Mouse (Mus musculus) regulatory T cell (primary cell): Measurements from ENCODE around the gene Zdhhc4.

Experiments used
- in situ Hi-C: fragments of 300-600 bp; cut with MboI, MseI; formaldehyde crosslinking; loops from one replicate; pipeline ENCODE4 v1.15.1; 2025; ENCODE audit warnings: high pct_unique_total_duplicates

Gene Zdhhc4

DNA sequence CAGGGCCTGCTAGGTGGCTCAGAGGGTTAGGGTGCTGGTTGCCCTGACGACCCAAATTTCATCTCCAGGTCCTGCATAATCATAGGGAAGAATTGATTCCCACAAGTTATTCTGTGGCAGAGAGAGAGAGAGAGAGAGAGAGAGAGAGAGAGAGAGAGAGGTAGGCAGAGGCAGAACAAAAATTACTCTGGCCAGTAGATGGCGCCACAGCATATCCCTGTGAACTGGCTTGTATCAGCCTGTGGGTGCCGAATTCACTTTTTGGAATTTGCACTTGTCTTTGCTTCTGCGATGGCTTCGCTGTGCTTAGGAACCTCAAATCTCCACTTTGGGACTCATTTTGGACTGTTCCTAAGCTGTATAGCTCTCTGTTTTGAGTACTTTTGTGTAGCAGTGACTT lies 4.8 kb upstream of the Zdhhc4 start:
- in situ Hi-C loops = no loop called here

DNA sequence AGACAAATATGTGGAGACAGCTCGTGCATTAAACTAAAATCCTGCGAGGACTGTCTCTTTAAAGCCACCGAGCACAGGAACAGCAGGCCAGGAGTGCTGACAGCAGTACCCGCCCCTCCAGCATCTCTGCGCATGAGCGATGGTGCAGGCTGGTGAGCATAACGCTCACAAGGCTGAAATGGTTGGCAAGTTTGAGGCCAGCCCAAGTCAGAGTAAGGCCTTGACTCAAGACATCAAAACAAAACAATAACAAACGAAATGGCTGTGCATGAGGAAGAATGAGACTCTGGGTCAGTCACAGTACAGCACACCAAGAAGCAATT lies 11.8 kb downstream of the Zdhhc4 start:
- in situ Hi-C loops = no loop called here

- in situ Hi-C loops = no loop called here
Measured at GRCm38 (mm10) chr5:143316605-143317287, 12.3 kb downstream of the Zdhhc4 start.

GRCm38 (mm10) chr5:143315514-143315888 lies 13.6 kb downstream of the Zdhhc4 start:
- in situ Hi-C loops = no loop called here

DNA sequence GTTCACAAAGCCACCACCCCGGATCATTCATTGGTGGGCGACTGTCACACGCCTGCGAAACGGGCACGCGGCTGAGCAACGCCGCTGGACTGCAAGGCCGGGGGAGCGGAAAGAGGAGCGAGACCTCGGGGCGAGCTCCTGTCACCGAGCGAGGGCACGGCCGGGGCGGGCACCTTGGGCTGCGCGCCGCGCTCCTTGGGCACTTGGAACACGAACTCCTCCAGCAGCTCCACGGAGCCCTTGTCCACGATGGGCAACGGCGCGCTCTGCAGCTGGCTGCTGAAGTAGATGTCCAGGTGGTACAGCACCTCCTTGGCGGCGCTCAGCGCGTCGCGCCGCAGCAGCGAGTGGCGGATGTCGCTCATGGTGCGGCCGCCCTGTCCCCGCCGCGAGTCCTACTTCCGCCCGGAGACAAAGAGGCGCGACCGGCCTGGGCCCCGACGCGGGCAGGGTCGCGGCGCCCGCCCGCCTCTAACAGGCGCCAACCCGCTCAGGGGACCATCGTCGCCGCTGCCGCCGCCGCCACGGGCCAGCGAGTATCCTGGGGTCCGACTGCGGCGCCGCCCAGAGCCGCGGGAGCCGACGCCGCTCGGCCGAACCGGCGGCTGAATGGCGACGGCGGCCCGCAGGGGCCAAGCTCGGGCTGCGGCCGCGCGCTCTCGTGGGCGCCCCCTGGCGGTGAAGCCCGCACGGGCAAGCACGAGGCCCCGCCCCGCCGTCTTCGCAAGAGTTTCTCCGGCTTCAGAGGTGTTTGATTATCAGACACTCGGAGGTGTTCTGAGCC lies 14.1 kb downstream of the Zdhhc4 start, which contains the start of gene E130309D02Rik:
E130309D02Rik (minus strand) TSS at position 631 of the 784 bp plus-strand sequence.
- in situ Hi-C loops = no loop called here

- in situ Hi-C loops = no loop called here
Measured at GRCm38 (mm10) chr5:143314183-143314729, 14.8 kb downstream of the Zdhhc4 start.

DNA sequence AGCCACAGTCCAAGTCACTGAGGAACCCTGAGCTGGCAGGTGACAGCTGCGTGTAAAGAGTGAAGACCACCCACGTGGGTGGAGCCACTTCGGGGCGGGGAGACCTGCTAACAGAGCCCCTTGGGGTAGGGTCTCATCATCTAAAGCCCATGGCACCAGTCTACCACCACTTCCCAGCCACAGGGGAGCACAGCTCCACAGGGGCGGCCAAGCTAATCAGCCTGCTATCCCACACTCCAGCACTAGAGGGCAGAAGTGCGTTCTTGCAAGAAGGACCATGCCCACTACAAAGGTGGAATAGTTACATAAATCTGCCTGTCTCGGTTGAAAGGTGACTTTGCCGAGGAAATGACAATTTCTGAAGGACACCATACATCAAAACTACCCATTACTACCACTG lies 17.2 kb downstream of the Zdhhc4 start:
- in situ Hi-C loops = no loop called here

DNA sequence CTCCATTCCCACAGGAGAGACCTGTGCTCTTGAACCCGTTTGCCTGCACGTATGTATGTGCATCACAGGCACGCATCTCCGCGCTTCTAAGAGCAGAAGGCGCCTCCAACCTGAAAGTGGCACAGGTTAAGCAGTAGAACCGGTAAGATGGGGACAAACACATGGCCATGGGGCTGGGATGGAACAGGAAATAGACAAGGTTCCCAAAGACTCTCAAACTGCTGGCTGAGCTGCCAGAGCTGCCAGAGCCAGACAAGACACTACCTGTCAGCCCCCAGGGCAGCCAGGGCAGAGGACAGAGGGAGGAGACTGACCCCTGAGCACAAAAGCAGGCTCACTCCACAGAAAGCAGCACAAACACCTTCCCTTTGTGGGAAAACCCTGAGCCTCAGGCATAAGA lies 19.1 kb downstream of the Zdhhc4 start:
- in situ Hi-C loops = no loop called here

DNA sequence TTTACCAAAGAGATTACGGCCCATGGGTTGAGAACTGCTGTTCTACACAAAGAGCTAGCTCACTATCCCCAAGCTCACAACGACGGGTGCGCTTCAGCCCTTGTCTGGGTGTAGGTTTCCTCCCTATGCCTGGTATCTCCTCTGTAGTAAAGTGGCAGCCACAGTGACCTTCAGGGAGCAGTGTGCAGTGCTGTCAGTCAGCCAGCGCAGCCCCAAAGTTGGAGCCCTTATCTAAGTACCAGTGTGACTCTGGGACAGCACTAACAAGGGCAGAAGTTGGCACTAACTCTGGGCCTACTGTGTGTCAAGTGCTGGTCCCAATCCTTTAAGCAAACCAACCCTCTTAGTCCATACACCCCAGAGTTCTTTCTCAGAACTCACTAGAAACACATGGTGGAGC lies 20.2 kb downstream of the Zdhhc4 start:
- in situ Hi-C loops = no loop called here

DNA sequence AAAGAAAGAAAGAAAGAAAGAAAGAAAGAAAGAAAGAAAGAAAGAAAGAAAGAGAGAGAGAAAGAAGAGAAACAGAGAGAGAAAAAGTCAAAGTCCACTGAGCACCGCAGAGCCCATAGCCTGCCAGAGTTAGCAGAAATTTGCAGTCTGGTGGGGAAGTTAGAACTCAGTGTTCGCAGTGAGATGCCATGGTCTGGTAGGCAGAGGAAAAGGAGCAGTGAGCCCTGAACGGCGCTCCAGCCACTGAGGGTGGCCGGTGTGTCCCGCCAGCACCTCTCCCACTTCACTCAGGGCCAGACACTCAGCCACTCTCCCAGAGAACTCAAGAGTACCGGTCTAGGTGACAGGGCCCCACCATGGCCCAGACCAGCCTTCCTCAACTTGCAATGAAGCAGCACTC lies 24.8 kb downstream of the Zdhhc4 start:
- in situ Hi-C loops = no loop called here

DNA sequence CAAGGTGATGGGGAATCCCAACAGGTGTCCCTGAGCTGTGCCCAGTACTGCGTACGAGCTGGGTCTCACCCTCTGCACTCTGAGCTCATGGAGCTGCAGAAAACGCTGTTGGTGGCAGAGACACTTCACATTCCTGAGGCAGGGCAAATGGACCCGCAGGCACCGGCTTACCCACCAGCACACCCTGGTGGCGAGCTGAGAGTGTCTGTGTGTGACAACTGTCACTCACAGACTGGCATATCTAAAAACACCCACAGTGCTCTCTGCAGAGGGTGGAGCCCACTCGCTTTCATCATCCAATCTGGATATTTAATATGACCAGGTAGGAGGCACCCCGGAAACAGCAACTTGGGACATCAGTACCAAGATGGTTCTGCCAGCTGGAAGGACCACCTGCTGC lies 27.8 kb downstream of the Zdhhc4 start:
- in situ Hi-C loops = no loop called here

GRCm38 (mm10) chr5:143299686-143300085 lies 29.4 kb downstream of the Zdhhc4 start:
- in situ Hi-C loops = loop anchor here (10.0 kb wide), 1 partner anchor 125 kb away; no protein-coding TSS in a partner anchor

- in situ Hi-C loops = loop anchor here (10.0 kb wide), 1 partner anchor 124 kb away; no protein-coding TSS in a partner anchor
Measured at GRCm38 (mm10) chr5:143298391-143298790, 30.7 kb downstream of the Zdhhc4 start.

DNA sequence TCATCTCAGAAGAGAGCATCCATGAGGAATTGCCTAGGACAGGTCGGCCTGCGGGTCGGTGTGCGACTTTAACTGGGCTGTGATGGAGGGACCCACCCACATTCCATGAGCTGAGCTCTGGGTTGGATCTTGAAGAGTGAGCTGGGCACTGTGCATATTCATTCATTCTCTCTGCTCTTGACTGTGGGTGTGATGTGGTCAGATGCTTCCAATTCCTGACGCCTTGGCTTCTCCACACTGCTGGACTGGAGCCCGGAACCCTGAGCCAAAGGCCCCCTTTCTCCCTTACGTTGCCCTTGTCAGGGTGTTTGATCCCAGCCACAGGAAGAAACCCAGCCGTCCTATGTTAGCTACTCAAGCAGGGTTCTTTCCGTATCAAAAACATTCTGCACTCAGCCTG lies 31.1 kb downstream of the Zdhhc4 start:
- in situ Hi-C loops = loop anchor here (10.0 kb wide), 1 partner anchor 123 kb away; no protein-coding TSS in a partner anchor

GRCm38 (mm10) chr5:143295330-143295729 lies 33.7 kb downstream of the Zdhhc4 start:
- in situ Hi-C loops = loop anchor here (10.0 kb wide), 1 partner anchor 121 kb away; no protein-coding TSS in a partner anchor

DNA sequence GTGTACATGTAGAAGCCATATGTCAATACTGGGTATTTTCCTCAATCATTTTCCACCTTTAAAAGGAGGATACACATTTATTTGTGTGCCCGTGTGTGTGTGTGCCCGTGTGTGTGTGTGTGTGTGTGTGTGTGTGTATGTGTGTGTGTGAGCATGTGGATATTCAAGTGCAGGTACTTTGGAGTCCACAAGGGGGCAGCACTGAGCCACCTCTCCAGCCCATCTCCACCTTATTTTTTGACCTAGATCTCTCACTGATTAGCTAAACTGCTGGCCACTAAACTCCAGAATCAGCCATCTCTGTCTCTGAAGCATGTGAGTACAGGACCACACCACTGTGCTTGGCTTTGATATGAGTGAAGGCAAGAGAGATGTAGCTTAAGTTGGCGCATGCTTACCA lies 34.2 kb downstream of the Zdhhc4 start:
- in situ Hi-C loops = loop anchor here (5.0 to 10.0 kb wide), 2 partner anchors 120 to 408 kb away; no protein-coding TSS in a partner anchor

GRCm38 (mm10) chr5:143293404-143293803 lies 35.7 kb downstream of the Zdhhc4 start, which contains the start of gene Zfp853:
Gene Zfp853 (minus strand): TSS chr5:143293623.
- in situ Hi-C loops = loop anchor here (5.0 to 10.0 kb wide), 2 partner anchors 119 to 406 kb away; no protein-coding TSS in a partner anchor

- in situ Hi-C loops = loop anchor here (5.0 to 10.0 kb wide), 2 partner anchors 118 to 406 kb away; no protein-coding TSS in a partner anchor
Measured at GRCm38 (mm10) chr5:143292879-143293278, 36.2 kb downstream of the Zdhhc4 start.

DNA sequence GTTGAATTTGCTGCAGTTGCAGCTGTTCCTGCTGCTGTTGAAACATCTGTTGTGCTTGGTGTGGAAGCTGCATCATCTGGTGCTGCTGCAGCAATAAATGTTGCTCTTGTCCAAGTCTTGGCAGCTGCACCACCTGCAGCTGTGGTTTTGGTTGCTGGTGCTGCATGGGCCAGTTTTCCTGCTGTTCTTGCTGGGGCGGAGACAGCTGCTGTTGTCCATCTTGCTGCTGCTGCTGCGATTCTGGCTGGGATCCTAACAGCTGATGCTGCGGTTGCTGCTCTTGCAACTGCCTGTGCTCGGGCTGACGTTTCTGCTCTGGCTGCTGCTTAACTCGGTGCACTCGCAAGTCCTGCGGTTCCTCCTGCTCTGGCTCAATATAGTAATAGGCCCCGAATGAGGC lies 39.8 kb downstream of the Zdhhc4 start:
- in situ Hi-C loops = no loop called here

- in situ Hi-C loops = no loop called here
Measured at GRCm38 (mm10) chr5:143288378-143288911, 40.6 kb downstream of the Zdhhc4 start.

- in situ Hi-C loops = no loop called here
Measured at GRCm38 (mm10) chr5:143287774-143288328, 41.2 kb downstream of the Zdhhc4 start.

- in situ Hi-C loops = no loop called here
Measured at GRCm38 (mm10) chr5:143284762-143285161, 44.3 kb downstream of the Zdhhc4 start.
